Mouse (Mus musculus) bone marrow, adult 2 months (tissue): ENCODE data around the gene Relb. TPM values are rescaled to one million over a fixed set of nuclear protein-coding genes. Genes with fewer than 3 reads are reported as not detected.

ENCODE experiments used
- H3K27ac ChIP-seq: fragments of 200-500 bp; 2 replicates; pipeline ENCODE4 v1.5.1; 2012; ENCODE audit warnings: low read depth, mild to moderate bottlenecking, control low read depth, inconsistent platforms, low read length; ENCODE audit not compliant: control insufficient read depth, poor library complexity, insufficient read depth
- H3K4me1 ChIP-seq: fragments of 200-500 bp; 2 replicates; pipeline ENCODE4 v1.6.1; 2011; ENCODE audit warnings: low read length; ENCODE audit not compliant: control insufficient read depth, insufficient read depth
- H3K4me3 ChIP-seq: fragments of 200-500 bp; replicated peaks from 2 replicates; pipeline ENCODE3; 2011; ENCODE audit warnings: mild to moderate bottlenecking, low read depth, low read length, control low read depth; ENCODE audit not compliant: control insufficient read depth
- CTCF ChIP-seq: fragments of 200-500 bp; IDR thresholded peaks from 2 replicates; pipeline ENCODE4 v1.5.1; 2011; ENCODE audit warnings: low read length, control low read depth; ENCODE audit not compliant: control insufficient read depth, insufficient read depth
- POLR2A ChIP-seq: fragments of 200-500 bp; IDR thresholded peaks from 2 replicates; pipeline ENCODE4 v1.6.1; 2011; ENCODE audit warnings: low read depth, mild to moderate bottlenecking, control low read depth, low read length, borderline replicate concordance; ENCODE audit not compliant: control insufficient read depth
- WGBS: fragments of 180-500 bp; shearing (Covaris S2); methylation state at CpG from one replicate; pipeline ENCODE4 v1.1.7; 2018; 5-methylcytosine and 5-hydroxymethylcytosine counted together
- polyA plus RNA-seq: library from polyadenylated mRNA; stranded (reverse); fragments of >200 nt; gene quantifications from 2 replicates; pipeline ENCODE4 v1.2.4, GENCODE M21; 2011; ENCODE audit warnings: low replicate concordance; ENCODE audit not compliant: missing spikeins, insufficient read depth, insufficient read length

Relb gene
- polyA plus RNA-seq, 1 experiment = 12.0 TPM

DNA sequence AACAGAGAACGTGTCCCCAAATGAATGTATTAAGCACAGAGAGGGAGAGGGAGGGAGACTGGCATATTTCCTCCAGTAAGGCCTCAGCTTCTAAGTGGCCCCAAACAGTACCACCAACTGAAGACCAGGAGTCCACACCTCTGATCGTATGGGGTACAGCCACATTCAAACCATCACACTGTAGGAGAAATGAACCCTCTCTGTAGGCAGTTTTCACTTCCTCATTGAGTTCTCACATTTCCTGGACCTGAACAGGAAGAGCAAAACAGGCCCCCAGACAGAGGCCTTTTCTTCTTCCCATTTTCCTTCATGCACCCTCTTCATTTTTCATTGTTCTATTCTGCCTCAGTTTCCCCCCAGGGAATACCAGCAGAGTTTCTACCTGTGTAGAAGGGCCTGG is 38.2 kb upstream of the Relb start:
- H3K4me1 ChIP-seq = peaks cover 4% of the 10 kb centered on the region; the same call in 1 of the 2 replicates
- H3K4me3 ChIP-seq = no peak overlapping the region
- peak overlapping the region; percentile 65; the same call in 1 of the 2 replicates for H3K27ac ChIP-seq
- TF ChIP-seq POLR2A = no peak
- no peak for TF ChIP-seq CTCF
- 37% methylated on average over 2 of the region's 2 CpGs for WGBS

DNA sequence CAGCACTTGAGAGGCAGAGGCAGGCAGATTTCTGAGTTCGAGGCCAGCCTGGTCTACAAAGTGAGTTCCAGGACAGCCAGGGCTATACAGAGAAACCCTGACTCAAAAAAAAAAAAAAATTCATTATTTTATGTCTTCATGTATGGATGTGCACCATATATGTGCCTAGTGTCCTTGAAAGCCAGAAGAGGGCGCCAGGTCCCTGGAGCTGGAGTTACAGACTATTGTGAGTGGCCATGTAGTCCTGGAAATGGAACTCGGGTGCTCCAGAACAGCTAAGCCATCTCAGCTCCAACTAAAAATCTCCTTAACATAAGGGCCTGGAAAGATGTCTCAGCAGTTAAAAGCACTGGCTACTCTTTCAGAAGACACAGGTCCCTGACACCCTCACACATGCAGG is 37.5 kb upstream of the Relb start:
- no peak overlapping the region for H3K4me3 ChIP-seq
- H3K4me1 ChIP-seq = peaks cover 4% of the 10 kb centered on the region; the same call in 1 of the 2 replicates
- WGBS = 74% methylated on average over 3 of the region's 3 CpGs
- H3K27ac ChIP-seq = peak overlapping the region; percentile 65; the same call in 1 of the 2 replicates
- no peak for TF ChIP-seq POLR2A
- peak; percentile 41; the same call in 1 of the 2 replicates for TF ChIP-seq CTCF

GRCm38 (mm10) chr7:19664955-19665841 is 36.0 kb upstream of the Relb start, which contains the start of gene Clptm1:
Gene Clptm1 (minus strand): TSS chr7:19665033.
- WGBS = under 1% methylated on average over 62 of the region's 63 CpGs

DNA sequence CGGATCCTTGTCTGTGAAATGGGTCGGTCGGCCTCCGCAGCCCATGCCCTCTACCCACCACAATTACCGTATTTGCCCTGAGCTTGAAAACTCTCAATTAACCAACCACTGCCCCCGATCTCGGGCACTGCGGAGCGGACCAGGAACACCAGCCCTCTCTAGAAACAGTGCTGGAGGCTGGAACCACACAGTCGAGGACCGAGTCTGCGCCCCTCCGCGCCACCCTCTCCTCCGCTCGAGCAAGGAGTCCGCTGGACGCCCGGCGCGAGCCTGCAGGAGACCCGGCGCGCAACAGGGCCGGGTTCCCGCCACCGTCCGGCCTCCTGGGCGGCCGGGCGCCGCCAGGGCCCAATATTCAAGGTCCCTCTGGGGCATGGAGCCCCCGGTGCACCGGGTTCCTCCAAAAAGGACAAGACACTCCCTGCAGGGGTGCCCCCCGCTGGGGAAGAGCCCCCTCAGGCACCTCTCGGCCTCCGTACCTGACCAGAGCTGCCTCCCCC is 35.3 kb upstream of the Relb start:
- TF ChIP-seq POLR2A (no peak), CTCF (no peak)
- under 1% methylated on average over 37 of the region's 37 CpGs for WGBS
- peaks cover 4% of the 10 kb centered on the region; the same call in 1 of the 2 replicates for H3K4me1 ChIP-seq
- H3K4me3 ChIP-seq = peak overlapping the region; percentile 74
- H3K27ac ChIP-seq = peak overlapping the region; percentile 45

More at GRCm38 (mm10) chr7:19664955-19665841, 36.0 kb upstream of the Relb start, which contains the start of gene Clptm1:
- Histone ChIP-seq H3K4me3 (peak within 1 kb of the TSS; percentile 74), H3K4me1 (peaks cover 4% of the 10 kb centered on the region; the same call in 1 of the 2 replicates), H3K27ac (peak within 1 kb of the TSS; percentile 75)
- TF ChIP-seq POLR2A (peak; percentile 75; the same call in 1 of the 2 replicates), CTCF (0 out of 2 replicates have a peak, but pooled peaks have one; percentile 22)

DNA sequence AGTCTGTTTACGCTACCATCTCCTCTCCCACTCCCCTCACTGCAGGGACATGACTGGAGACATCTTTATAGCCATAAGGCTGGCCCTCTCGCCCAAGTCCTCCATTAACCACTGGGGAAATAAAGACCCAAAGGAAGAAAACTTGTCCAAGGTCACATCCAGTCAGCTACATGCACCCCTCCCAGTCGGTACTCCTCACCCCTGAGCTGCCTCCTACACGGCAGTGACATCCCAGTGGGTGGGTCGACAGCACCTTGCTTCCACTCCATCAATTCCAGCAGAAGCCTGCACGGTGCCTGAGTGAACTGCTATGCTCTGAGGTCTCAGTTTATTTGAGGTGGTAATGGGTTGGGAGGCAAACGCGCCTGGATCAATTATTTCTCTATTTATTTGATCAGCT is 34.7 kb upstream of the Relb start:
- Histone ChIP-seq H3K27ac (no peak overlapping the region), H3K4me1 (peaks cover 4% of the 10 kb centered on the region; the same call in 1 of the 2 replicates), H3K4me3 (peak overlapping the region; percentile 74)
- TF ChIP-seq CTCF (no peak), POLR2A (no peak)
- WGBS = 15% methylated on average over 8 of the region's 8 CpGs

GRCm38 (mm10) chr7:19652614-19653013 is 23.4 kb upstream of the Relb start:
- TF ChIP-seq POLR2A = no peak
- TF ChIP-seq CTCF = no peak
- H3K4me1 ChIP-seq = no peaks in the 10 kb centered on the region; the same call in 1 of the 2 replicates
- H3K4me3 ChIP-seq = no peak overlapping the region
- WGBS = 85% methylated on average over 2 of the region's 2 CpGs
- H3K27ac ChIP-seq = no peak overlapping the region

DNA sequence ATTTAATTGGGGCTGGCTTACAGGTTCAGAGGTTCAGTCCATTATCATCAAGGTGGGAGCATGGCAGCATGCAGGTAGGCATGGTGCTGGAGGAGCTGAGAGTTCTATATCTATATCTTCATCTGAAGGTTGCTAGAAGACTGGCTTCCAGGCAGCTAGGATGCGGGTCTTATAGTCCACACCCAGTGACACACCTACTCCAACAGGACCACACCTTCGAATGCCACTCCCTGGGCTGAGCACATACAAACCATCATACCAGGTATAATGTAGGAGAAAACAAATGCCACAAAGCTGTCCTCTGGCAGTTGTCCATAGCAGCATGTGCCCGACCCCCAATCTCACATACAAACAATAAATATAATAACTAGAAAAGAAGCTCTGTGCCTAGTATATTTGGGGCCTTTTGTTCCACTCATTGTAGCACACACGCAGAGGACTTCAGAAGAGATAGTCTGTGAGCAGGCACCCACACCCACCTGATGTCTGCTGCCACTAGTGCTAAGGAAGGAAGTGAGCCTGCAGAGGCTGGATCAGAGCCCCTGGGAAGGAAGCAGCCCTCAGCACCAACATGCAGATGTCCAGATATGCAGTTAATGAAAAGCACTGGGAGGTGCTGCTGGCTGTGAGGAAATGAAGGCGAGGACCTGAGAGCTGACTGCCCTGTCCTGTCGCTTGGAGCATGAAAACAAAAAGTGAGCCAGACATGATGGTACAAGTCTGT is 22.0 kb upstream of the Relb start:
- Histone ChIP-seq H3K4me3 (no peak overlapping the region), H3K4me1 (no peaks in the 10 kb centered on the region; the same call in 1 of the 2 replicates), H3K27ac (no peak overlapping the region)
- WGBS = 51% methylated on average over 6 of the region's 6 CpGs
- TF ChIP-seq POLR2A (no peak), CTCF (no peak)
